Mouse (Mus musculus) frontal cortex, adult (tissue): Measurements from ENCODE around the gene Itga11.
"Not testable (repeated sequence)": the region's sequence is repeated elsewhere in the genome, so short reads cannot be mapped to it uniquely, and the experiment has no call there.

Source experiments
- ATAC-seq: cut with Nextera tagmentation; 2 replicates; pipeline ENCODE4 v1.9.2; 2017; ENCODE audit warnings: mild to moderate bottlenecking, moderate library complexity, mixed read lengths; ENCODE audit not compliant: low TSS enrichment

Itga11 gene

DNA sequence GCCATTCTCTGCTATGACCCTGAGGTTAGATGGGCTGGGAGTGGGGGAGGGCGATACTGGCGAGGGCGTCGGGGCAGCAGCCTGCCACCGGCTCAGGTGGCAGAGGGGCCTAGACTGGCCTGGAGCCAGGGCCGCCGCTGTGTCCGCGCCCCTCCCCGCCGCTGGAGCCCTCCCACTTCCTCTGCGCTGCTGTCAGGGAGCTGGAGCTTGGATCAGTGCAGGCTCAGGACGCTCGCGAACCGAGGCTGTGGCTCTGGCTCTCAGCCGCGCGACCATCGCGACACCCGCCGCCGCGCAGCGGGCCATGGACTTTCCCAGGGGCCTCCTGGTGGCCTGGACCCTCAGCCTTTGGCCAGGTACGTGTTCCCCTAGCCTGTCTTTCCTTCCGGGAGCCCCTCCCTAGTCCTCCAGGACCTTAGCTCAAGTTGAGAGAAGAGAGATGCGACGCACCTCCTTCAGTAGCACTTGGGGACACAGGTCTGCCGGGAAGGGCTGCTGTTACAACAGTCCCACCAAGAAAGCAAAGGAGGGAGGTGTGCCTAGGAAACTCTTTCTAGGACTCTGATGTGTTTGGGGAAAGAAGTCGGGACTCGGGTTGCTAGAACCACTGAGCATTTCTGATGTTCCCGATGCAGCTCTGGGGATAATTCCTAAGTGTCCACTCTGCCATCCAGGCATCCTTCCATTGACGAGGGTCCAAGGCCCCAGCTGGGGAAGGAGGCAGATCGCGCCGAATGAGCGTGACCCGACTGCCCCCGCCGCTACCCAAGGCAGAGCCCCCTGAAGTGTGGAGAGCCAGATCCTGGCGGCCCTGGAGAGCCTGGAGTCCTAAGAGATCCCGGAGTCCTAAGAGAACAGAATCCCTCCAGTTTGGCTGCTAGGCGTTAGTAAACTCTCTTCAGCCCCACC lies at the start of gene Itga11:
Gene Itga11, plus strand, starts transcription at position 186 of the 909 bp plus-strand sequence.
- 0 out of 2 replicates have a peak, but pooled peaks have one; percentile 20 for ATAC-seq

DNA sequence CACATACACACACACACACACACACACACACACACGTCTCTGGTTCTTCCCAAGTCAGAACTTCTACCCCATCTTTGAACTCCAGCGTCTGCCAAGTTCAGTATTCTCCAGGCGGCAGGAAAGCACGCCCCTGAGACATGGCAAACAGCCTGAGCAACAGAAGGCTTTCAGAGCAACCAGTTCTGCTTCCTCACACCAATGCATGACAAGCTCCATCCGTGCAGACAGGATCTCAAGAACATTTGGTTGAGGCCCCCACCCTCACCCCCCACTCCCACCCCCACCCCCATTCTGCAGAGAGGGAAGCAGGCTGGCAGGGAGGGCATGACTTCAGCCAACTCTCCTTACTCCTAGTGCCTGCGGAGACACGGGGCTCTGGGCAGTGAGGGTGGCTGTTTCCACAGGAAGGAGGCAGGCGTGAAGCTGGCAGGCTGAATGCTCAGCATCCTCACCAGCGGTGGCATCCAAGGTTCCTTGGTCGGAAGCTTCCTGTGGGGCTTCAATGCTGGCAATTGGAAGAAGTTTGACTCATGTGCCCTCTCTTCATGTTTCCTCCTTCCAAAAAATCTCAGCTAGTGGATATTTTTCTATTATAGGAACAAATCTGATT lies 46.9 kb upstream of the Itga11 start:
- ATAC-seq: peak; percentile 39; the same call in 1 of the 2 replicates

GRCm38 (mm10) chr9:62632392-62632791 lies 45.2 kb upstream of the Itga11 start:
- ATAC-seq: peak; percentile 92

- ATAC-seq: no peak
Observed at GRCm38 (mm10) chr9:62638045-62638444, 39.6 kb upstream of the Itga11 start.

DNA sequence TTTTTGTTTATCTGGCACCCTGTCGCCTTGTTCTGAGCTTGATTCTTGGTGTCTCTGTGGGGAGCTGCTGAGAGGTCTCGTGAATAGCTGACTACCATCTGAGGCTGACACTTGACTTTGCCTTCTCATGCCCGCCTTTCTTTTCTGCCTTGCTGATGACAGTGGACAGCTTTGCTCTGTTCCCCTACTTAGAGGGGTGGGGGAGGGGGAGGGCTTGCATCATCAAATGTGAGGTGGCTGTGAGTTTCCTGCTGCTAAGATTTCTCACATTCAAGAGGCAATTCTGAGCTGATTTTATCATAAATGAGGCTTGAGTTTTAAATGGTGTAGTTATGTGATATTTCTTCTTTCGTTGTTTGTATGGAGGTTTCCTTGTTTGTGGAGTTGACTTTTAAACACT lies 37.9 kb upstream of the Itga11 start:
- no peak for ATAC-seq

DNA sequence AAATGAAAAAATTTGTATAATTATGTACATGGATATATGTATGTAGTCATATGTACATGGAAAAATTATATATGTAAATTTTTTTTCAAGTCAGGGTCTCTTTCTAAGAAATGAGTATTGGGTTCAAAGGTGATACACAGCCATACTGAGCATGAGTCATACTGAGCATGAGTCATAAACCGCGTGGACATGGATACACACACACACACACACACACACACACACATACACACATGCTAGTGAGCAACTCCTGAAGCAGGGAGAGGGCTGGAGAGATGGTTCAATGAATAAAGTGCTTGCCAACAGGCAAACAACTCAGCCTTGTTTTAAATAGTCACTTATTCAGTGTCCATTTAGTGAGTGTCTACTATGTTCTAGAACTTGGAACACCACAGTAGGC lies 37.4 kb upstream of the Itga11 start:
- ATAC-seq: no peak

- ATAC-seq: peak; percentile 44; the same call in 1 of the 2 replicates
Observed at GRCm38 (mm10) chr9:62645716-62646400, 31.8 kb upstream of the Itga11 start.

DNA sequence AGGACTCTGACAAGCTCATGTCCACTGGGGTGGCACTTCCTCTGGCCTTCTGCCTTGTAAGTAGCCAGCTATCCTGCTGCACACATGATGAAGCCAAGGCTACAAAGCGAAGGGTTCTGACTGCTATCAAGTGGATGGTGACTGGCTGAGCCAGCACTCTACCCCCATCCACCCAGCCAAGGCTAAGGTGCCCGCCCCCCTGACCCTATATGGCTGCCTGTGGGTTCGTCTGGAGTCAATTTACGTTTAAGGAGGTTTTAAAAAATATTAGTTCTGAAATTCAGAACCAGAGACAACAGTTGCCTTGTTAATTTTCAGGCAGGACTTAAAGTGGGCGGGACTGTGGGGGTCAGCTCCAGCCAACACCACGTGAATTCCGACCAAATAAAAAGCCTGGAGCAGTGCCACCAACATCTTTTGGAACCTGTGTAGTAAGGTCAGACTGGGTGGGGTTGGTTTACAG lies 30.9 kb upstream of the Itga11 start:
- ATAC-seq: no peak

GRCm38 (mm10) chr9:62649444-62649843 lies 28.2 kb upstream of the Itga11 start:
- ATAC-seq: no peak

GRCm38 (mm10) chr9:62650764-62651163 lies 26.9 kb upstream of the Itga11 start:
- ATAC-seq: no peak

- no peak for ATAC-seq
Observed at GRCm38 (mm10) chr9:62654336-62654735, 23.3 kb upstream of the Itga11 start.

- ATAC-seq: no peak
Observed at GRCm38 (mm10) chr9:62658016-62658415, 19.6 kb upstream of the Itga11 start.

DNA sequence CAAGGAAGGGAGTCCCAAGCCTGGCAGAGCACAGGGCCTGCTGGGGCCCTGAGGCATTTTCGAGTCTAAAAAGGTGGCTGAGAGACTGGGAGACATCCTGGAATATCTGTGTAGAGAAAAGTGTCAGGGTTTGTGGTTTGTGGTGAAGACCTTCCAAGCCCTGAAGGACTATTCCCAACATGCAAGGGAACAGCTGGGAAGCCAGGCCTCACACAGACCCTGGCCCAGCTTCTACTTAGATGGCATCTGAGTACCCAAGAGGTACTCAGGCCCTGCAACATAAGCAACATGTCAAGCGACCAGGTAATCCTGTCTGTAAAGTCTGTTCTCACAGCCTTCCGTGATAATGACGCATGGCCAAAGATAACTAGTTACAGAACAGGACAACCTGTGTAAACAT lies 18.6 kb upstream of the Itga11 start:
- ATAC-seq: no peak

- not testable (repeated sequence) for ATAC-seq
Observed at GRCm38 (mm10) chr9:62660971-62661370, 16.7 kb upstream of the Itga11 start.

GRCm38 (mm10) chr9:62663443-62663842 lies 14.2 kb upstream of the Itga11 start:
- ATAC-seq: no peak

DNA sequence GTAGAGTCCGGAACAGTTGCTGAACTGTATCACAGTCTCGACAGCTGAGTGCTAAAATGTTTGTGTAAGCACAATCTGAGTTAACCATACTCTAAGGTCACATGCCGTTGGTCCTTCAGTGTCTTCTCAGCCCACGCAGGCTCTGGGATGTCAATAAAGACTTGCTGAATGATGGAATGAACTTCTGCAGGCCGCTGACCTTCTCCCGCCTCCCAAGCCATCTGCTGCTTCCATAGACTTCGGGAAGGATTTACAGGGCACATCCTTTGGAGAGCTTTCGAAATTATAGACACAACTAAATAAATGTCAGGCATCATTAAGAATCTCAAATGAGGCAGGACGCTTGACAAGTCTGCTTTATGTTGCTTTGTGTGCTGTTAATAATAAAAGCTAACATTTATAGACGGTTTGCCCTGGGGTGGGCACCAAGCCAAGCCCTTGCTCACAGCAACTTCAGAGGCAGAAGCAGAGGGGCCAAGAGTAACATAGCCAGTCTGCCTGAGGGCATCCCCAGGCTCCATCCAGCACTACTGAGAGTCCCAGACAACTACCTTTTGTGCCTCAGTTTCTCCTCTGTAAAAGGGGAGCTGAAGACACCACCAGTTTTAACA lies 13.4 kb upstream of the Itga11 start:
- no peak for ATAC-seq

- no peak for ATAC-seq
Observed at GRCm38 (mm10) chr9:62665892-62666291, 11.7 kb upstream of the Itga11 start.

DNA sequence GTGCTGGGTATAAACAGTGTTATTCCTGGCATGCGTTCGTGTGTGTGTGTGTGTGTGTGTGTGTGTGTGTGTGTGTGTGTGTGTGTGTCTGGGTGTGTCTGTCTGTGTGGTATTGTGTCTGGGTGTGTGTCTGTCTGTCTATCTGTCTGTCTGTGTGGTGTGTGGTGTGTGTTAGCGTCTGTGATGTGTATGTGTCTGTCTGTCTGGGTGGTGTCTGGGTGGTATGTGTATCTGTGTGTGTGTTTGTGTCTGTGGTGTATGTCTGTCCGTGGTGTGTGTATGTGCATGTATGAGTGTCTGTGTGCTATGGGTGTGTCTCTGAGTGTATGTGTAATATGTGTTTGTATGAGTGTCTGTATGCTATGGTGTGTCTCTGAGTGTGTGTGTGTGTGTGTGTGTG lies 9.1 kb upstream of the Itga11 start:
- ATAC-seq: no peak

DNA sequence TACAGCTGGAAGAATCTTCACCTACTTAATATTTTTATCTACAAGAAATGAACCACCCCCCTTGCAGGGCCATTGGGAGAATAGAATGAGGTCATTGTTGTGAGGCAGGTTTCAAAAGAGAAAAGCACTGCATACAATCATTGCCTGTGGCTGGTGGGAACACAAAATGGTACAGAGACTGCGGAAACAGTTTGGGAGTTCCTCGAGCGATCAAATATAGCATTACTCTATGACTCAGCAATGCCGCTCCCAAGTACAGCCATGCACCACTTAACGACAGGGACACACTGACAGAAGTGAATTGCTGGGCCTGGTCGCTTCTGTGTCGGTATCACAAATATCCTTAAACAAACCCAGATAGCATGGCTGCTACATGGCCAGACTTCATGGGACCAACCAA lies 4.4 kb upstream of the Itga11 start:
- peak; percentile 74 for ATAC-seq

GRCm38 (mm10) chr9:62675172-62675571 lies 2.5 kb upstream of the Itga11 start:
- no peak for ATAC-seq

GRCm38 (mm10) chr9:62678550-62679155 lies 1.0 kb downstream of the Itga11 start:
- peak; percentile 38; the same call in 1 of the 2 replicates for ATAC-seq
